Mouse (Mus musculus): Measurements from ENCODE around the gene Xxylt1.

GRCm38 (mm10) chr16:30981345-30981744 lies 99.9 kb downstream of the Xxylt1 start:
- TF ChIP-seq CTCF (IDR thresholded peaks at IDR 0.05): no peak
- no peak for TF ChIP-seq EP300 (IDR thresholded peaks at IDR 0.05)

Measured in lung, postnatal 0 days (tissue).